Mouse (Mus musculus) forebrain, embryonic 10.5 days (tissue): Measurements from ENCODE around the gene Kng2. TPM values are rescaled to one million over a fixed set of nuclear protein-coding genes. Genes with fewer than 3 reads are reported as not detected.
"Not testable (repeated sequence)": the region's sequence is repeated elsewhere in the genome, so short reads cannot be mapped to it uniquely, and the experiment has no call there.

Experiments
- DNase-seq: peaks from one replicate; pipeline ENCODE4 v3.0.0-alpha.2; 2017; ENCODE audit warnings: low spot score; ENCODE audit errors: extremely low spot score
- H3K27ac ChIP-seq: fragments of 300-500 bp; sonication (generic); 2 replicates; pipeline ENCODE4 v1.5.1; 2016; ENCODE audit warnings: mild to moderate bottlenecking
- H3K27me3 ChIP-seq: fragments of 300-500 bp; sonication (generic); 2 replicates; pipeline ENCODE4 v1.6.1; 2016; ENCODE audit warnings: mild to moderate bottlenecking; ENCODE audit not compliant: poor library complexity, severe bottlenecking
- H3K36me3 ChIP-seq: fragments of 300-500 bp; sonication (generic); replicated peaks from 2 replicates; pipeline ENCODE4 v1.6.1; 2016; ENCODE audit warnings: mild to moderate bottlenecking, moderate library complexity
- H3K4me1 ChIP-seq: fragments of 300-500 bp; sonication (generic); 2 replicates; pipeline ENCODE4 v1.6.1; 2016
- H3K4me3 ChIP-seq: fragments of 300-500 bp; sonication (generic); 2 replicates; pipeline ENCODE4 v1.5.1; 2016; ENCODE audit warnings: mild to moderate bottlenecking, moderate library complexity
- H3K9me3 ChIP-seq: fragments of 300-500 bp; sonication (generic); 2 replicates; pipeline ENCODE4 v1.6.1; 2016; ENCODE audit warnings: mild to moderate bottlenecking, moderate library complexity
- WGBS: fragments of 180-500 bp; shearing (Covaris S2); methylation state at CpG from one replicate; pipeline ENCODE4 v1.1.7; 2016; 5-methylcytosine and 5-hydroxymethylcytosine counted together
- polyA plus RNA-seq: library from polyadenylated mRNA; unstranded; fragments of >200 nt; fragmentation: Nextera tagmentation; extraction: Ambion mirVana; gene quantifications from 2 replicates; pipeline ENCODE4 v1.2.1, GENCODE M21; 2016

The Kng2 gene
- polyA plus RNA-seq, 1 experiment from 2014 or later: not detected

GRCm38 (mm10) chr16:22950840-22951395, 78.4 kb downstream of the Kng2 start, which contains the start of gene Hrg:
TSS of gene Hrg (plus strand) at chr16:22951072.
- DNase-seq: no peak
- H3K27me3 ChIP-seq: no peaks in the 10 kb centered on the region
- no peaks in the 10 kb centered on the region for H3K36me3 ChIP-seq
- H3K4me3 ChIP-seq: no peak within 1 kb of the TSS
- H3K9me3 ChIP-seq: no peaks in the 10 kb centered on the region
- no peak within 1 kb of the TSS for H3K27ac ChIP-seq
- H3K4me1 ChIP-seq: peaks cover 8% of the 10 kb centered on the region
- WGBS: 92% methylated on average over 6 of the region's 6 CpGs

GRCm38 (mm10) chr16:22947371-22947770, 81.9 kb downstream of the Kng2 start:
- Histone ChIP-seq H3K9me3 (no peaks in the 10 kb centered on the region), H3K27ac (no peak overlapping the region), H3K4me1 (no peaks in the 10 kb centered on the region), H3K27me3 (no peaks in the 10 kb centered on the region), H3K36me3 (no peaks in the 10 kb centered on the region), H3K4me3 (no peak overlapping the region)
- WGBS: 80% methylated on average over 2 of the region's 2 CpGs
- no peak for DNase-seq

- H3K4me1 ChIP-seq, DNase-seq, H3K4me3 ChIP-seq, H3K36me3 ChIP-seq, H3K27ac ChIP-seq, H3K9me3 ChIP-seq, H3K27me3 ChIP-seq: not testable (repeated sequence)
Observed at GRCm38 (mm10) chr16:22941825-22942476, 87.3 kb downstream of the Kng2 start.

- Histone ChIP-seq H3K27me3 (no peaks in the 10 kb centered on the region), H3K4me1 (no peaks in the 10 kb centered on the region), H3K4me3 (no peak overlapping the region), H3K36me3 (no peaks in the 10 kb centered on the region), H3K27ac (no peak overlapping the region), H3K9me3 (no peaks in the 10 kb centered on the region; the same call in 1 of the 2 replicates)
- 87% methylated on average over 8 of the region's 8 CpGs for WGBS
- DNase-seq: no peak
Observed at GRCm38 (mm10) chr16:22939120-22939695, 90.1 kb downstream of the Kng2 start.

GRCm38 (mm10) chr16:22938541-22938940, 90.7 kb downstream of the Kng2 start:
- no peak for DNase-seq
- Histone ChIP-seq H3K4me3 (no peak overlapping the region), H3K4me1 (no peaks in the 10 kb centered on the region), H3K36me3 (no peaks in the 10 kb centered on the region), H3K27me3 (no peaks in the 10 kb centered on the region), H3K27ac (no peak overlapping the region), H3K9me3 (no peaks in the 10 kb centered on the region; the same call in 1 of the 2 replicates)
- 82% methylated on average over 2 of the region's 2 CpGs for WGBS

- Histone ChIP-seq H3K27me3 (no peaks in the 10 kb centered on the region), H3K4me3 (no peak overlapping the region), H3K4me1 (no peaks in the 10 kb centered on the region), H3K36me3 (no peaks in the 10 kb centered on the region), H3K27ac (no peak overlapping the region), H3K9me3 (no peaks in the 10 kb centered on the region; the same call in 1 of the 2 replicates)
- 89% methylated on average over 12 of the region's 12 CpGs for WGBS
- DNase-seq: no peak
Observed at GRCm38 (mm10) chr16:22937631-22938030, 91.7 kb downstream of the Kng2 start.

Other genes starting within 250 kb of the Kng2 start
- gene Crygs, start 217.9 kb downstream of the Kng2 start, polyA plus RNA-seq: not detected in 2 replicates
- 35.3 and 36.0 TPM in 2 replicates for gene Tbccd1, start 171.8 kb downstream of the Kng2 start, polyA plus RNA-seq
- 92.2 and 93.8 TPM in 2 replicates for gene Dnajb11, start 171.6 kb downstream of the Kng2 start, polyA plus RNA-seq
- not detected in 2 replicates for gene Ahsg, start 138.2 kb downstream of the Kng2 start, polyA plus RNA-seq
- 0.15 TPM in 1 of 2 replicates, not detected in the other for gene Fetub, start 111.1 kb downstream of the Kng2 start, polyA plus RNA-seq
- not detected in 2 replicates for gene Hrg, start 78.4 kb downstream of the Kng2 start, polyA plus RNA-seq
- gene Kng1, start 28.4 kb upstream of the Kng2 start, polyA plus RNA-seq: not detected in 2 replicates
- gene Eif4a2, start 78.0 kb upstream of the Kng2 start, polyA plus RNA-seq: 170 and 175 TPM in 2 replicates
- 257 and 263 TPM in 2 replicates for gene Rfc4, start 98.3 kb upstream of the Kng2 start, polyA plus RNA-seq
- not detected in 2 replicates for gene Adipoq, start 117.1 kb upstream of the Kng2 start, polyA plus RNA-seq
- gene St6gal1, start 195.3 kb upstream of the Kng2 start, polyA plus RNA-seq: 18.4 and 19.7 TPM in 2 replicates